Mouse (Mus musculus): ENCODE results near the gene Acin1. TPM values are rescaled to one million over a fixed set of nuclear protein-coding genes. Genes with fewer than 3 reads are reported as not detected.

The Acin1 gene
- polyA plus RNA-seq, 1 experiment from 2014 or later: 73.5 TPM

- H3K4me1 ChIP-seq (ENCODE audit: control insufficient read depth, insufficient read depth, low read length): peaks cover 3% of the 10 kb centered on the region
- no peak overlapping the region for H3K4me3 ChIP-seq (ENCODE audit: low read length)
- H3K27me3 ChIP-seq (ENCODE audit: control insufficient read depth, insufficient read depth, low read length): 0 out of 2 replicates have a peak, but pooled peaks cover 2% of the 10 kb centered on the region
- peaks cover 46% of the 10 kb centered on the region for H3K36me3 ChIP-seq (ENCODE audit: control insufficient read depth, insufficient read depth)
- no peak for ATAC-seq (replicated peaks; ENCODE audit: extremely low read depth, insufficient read depth, low FRiP score)
- H3K27ac ChIP-seq (ENCODE audit: low read length): no peak overlapping the region
- no peaks in the 10 kb centered on the region for H3K9me3 ChIP-seq (replicated peaks; ENCODE audit: control insufficient read depth, low read length)
- 78% methylated on average over 25 of the region's 25 CpGs for WGBS
- no peak overlapping the region for H3K9ac ChIP-seq (ENCODE audit: low read length)
- H3K4me2 ChIP-seq (ENCODE audit: low read depth, low read length): no peak overlapping the region
Measured at GRCm38 (mm10) chr14:54642224-54642944, 44.3 kb downstream of the Acin1 start.

- H3K4me1 ChIP-seq (ENCODE audit: control insufficient read depth, insufficient read depth, low read length): peaks cover 3% of the 10 kb centered on the region
- H3K4me3 ChIP-seq (ENCODE audit: low read length): peak within 1 kb of the TSS; percentile 80
- WGBS: under 1% methylated on average over 51 of the region's 52 CpGs
- peak within 1 kb of the TSS; percentile 68 for H3K27ac ChIP-seq (ENCODE audit: low read length)
- H3K9ac ChIP-seq (ENCODE audit: low read length): peak within 1 kb of the TSS; percentile 88
- H3K36me3 ChIP-seq (ENCODE audit: control insufficient read depth, insufficient read depth): peaks cover 40% of the 10 kb centered on the region
- ATAC-seq (replicated peaks; ENCODE audit: extremely low read depth, insufficient read depth, low FRiP score): peak; percentile 92
- 0 out of 2 replicates have a peak, but pooled peaks cover 2% of the 10 kb centered on the region for H3K27me3 ChIP-seq (ENCODE audit: control insufficient read depth, insufficient read depth, low read length)
- no peaks in the 10 kb centered on the region for H3K9me3 ChIP-seq (replicated peaks; ENCODE audit: control insufficient read depth, low read length)
- peak within 1 kb of the TSS; percentile 99 for H3K4me2 ChIP-seq (ENCODE audit: low read depth, low read length)
Measured at GRCm38 (mm10) chr14:54641305-54641969, 45.3 kb downstream of the Acin1 start, which contains the start of gene Cdh24. Gene Cdh24 (minus strand): TSS chr14:54641364.

GRCm38 (mm10) chr14:54640946-54641304 lies 45.8 kb downstream of the Acin1 start, which contains the start of gene Gm17606:
Gene Gm17606 (plus strand): TSS chr14:54640952.
- ATAC-seq (replicated peaks; ENCODE audit: extremely low read depth, insufficient read depth, low FRiP score): no peak
- Histone ChIP-seq H3K9me3 (replicated peaks; ENCODE audit: control insufficient read depth, low read length) (no peaks in the 10 kb centered on the region), H3K27ac (ENCODE audit: low read length) (peak within 1 kb of the TSS; percentile 68), H3K4me1 (ENCODE audit: control insufficient read depth, insufficient read depth, low read length) (peaks cover 3% of the 10 kb centered on the region), H3K27me3 (ENCODE audit: control insufficient read depth, insufficient read depth, low read length) (0 out of 2 replicates have a peak, but pooled peaks cover 2% of the 10 kb centered on the region), H3K4me3 (ENCODE audit: low read length) (peak within 1 kb of the TSS; percentile 80), H3K4me2 (ENCODE audit: low read depth, low read length) (peak within 1 kb of the TSS; percentile 99), H3K36me3 (ENCODE audit: control insufficient read depth, insufficient read depth) (peaks cover 35% of the 10 kb centered on the region), H3K9ac (ENCODE audit: low read length) (peak within 1 kb of the TSS; percentile 88)
- WGBS: 0% methylated on average over 27 of the region's 28 CpGs

GRCm38 (mm10) chr14:54640121-54640520 lies 46.6 kb downstream of the Acin1 start:
- H3K4me2 ChIP-seq (ENCODE audit: low read depth, low read length): peak overlapping the region; percentile 1; the same call in 1 of the 2 replicates
- H3K9ac ChIP-seq (ENCODE audit: low read length): no peak overlapping the region
- no peaks in the 10 kb centered on the region for H3K9me3 ChIP-seq (replicated peaks; ENCODE audit: control insufficient read depth, low read length)
- 46% methylated on average over 4 of the region's 4 CpGs for WGBS
- no peak overlapping the region for H3K4me3 ChIP-seq (ENCODE audit: low read length)
- no peak for ATAC-seq (replicated peaks; ENCODE audit: extremely low read depth, insufficient read depth, low FRiP score)
- peaks cover 27% of the 10 kb centered on the region for H3K36me3 ChIP-seq (ENCODE audit: control insufficient read depth, insufficient read depth)
- H3K27me3 ChIP-seq (ENCODE audit: control insufficient read depth, insufficient read depth, low read length): 0 out of 2 replicates have a peak, but pooled peaks cover 2% of the 10 kb centered on the region
- H3K27ac ChIP-seq (ENCODE audit: low read length): no peak overlapping the region
- peaks cover 3% of the 10 kb centered on the region for H3K4me1 ChIP-seq (ENCODE audit: control insufficient read depth, insufficient read depth, low read length)

GRCm38 (mm10) chr14:54638210-54638609 lies 48.5 kb downstream of the Acin1 start:
- WGBS: 60% methylated on average over 5 of the region's 5 CpGs
- H3K4me2 ChIP-seq (ENCODE audit: low read depth, low read length): no peak overlapping the region
- H3K9ac ChIP-seq (ENCODE audit: low read length): no peak overlapping the region
- no peak overlapping the region for H3K4me3 ChIP-seq (ENCODE audit: low read length)
- no peak for ATAC-seq (replicated peaks; ENCODE audit: extremely low read depth, insufficient read depth, low FRiP score)
- 0 out of 2 replicates have a peak, but pooled peaks cover 2% of the 10 kb centered on the region for H3K27me3 ChIP-seq (ENCODE audit: control insufficient read depth, insufficient read depth, low read length)
- H3K27ac ChIP-seq (ENCODE audit: low read length): no peak overlapping the region
- peaks cover 3% of the 10 kb centered on the region for H3K4me1 ChIP-seq (ENCODE audit: control insufficient read depth, insufficient read depth, low read length)
- peaks cover 10% of the 10 kb centered on the region for H3K36me3 ChIP-seq (ENCODE audit: control insufficient read depth, insufficient read depth)
- no peaks in the 10 kb centered on the region for H3K9me3 ChIP-seq (replicated peaks; ENCODE audit: control insufficient read depth, low read length)

- Histone ChIP-seq H3K36me3 (ENCODE audit: control insufficient read depth, insufficient read depth) (peaks cover 11% of the 10 kb centered on the region), H3K9ac (ENCODE audit: low read length) (no peak overlapping the region), H3K27ac (ENCODE audit: low read length) (no peak overlapping the region), H3K27me3 (ENCODE audit: control insufficient read depth, insufficient read depth, low read length) (0 out of 2 replicates have a peak, but pooled peaks cover 2% of the 10 kb centered on the region), H3K9me3 (replicated peaks; ENCODE audit: control insufficient read depth, low read length) (no peaks in the 10 kb centered on the region), H3K4me1 (ENCODE audit: control insufficient read depth, insufficient read depth, low read length) (peaks cover 3% of the 10 kb centered on the region), H3K4me2 (ENCODE audit: low read depth, low read length) (no peak overlapping the region), H3K4me3 (ENCODE audit: low read length) (no peak overlapping the region)
- WGBS: 53% methylated on average over 8 of the region's 8 CpGs
- ATAC-seq (replicated peaks; ENCODE audit: extremely low read depth, insufficient read depth, low FRiP score): no peak
Measured at GRCm38 (mm10) chr14:54636954-54637353, 49.8 kb downstream of the Acin1 start.

- Histone ChIP-seq H3K9me3 (replicated peaks; ENCODE audit: control insufficient read depth, low read length) (no peaks in the 10 kb centered on the region), H3K4me2 (ENCODE audit: low read depth, low read length) (no peak overlapping the region), H3K27me3 (ENCODE audit: control insufficient read depth, insufficient read depth, low read length) (0 out of 2 replicates have a peak, but pooled peaks cover 2% of the 10 kb centered on the region), H3K9ac (ENCODE audit: low read length) (no peak overlapping the region), H3K4me3 (ENCODE audit: low read length) (no peak overlapping the region), H3K27ac (ENCODE audit: low read length) (no peak overlapping the region), H3K36me3 (ENCODE audit: control insufficient read depth, insufficient read depth) (peaks cover 15% of the 10 kb centered on the region), H3K4me1 (ENCODE audit: control insufficient read depth, insufficient read depth, low read length) (no peaks in the 10 kb centered on the region)
- ATAC-seq (replicated peaks; ENCODE audit: extremely low read depth, insufficient read depth, low FRiP score): no peak
- WGBS: 81% methylated on average over 4 of the region's 4 CpGs
Measured at GRCm38 (mm10) chr14:54634182-54634581, 52.5 kb downstream of the Acin1 start.

- no peak for ATAC-seq (replicated peaks; ENCODE audit: extremely low read depth, insufficient read depth, low FRiP score)
- peaks cover 15% of the 10 kb centered on the region for H3K36me3 ChIP-seq (ENCODE audit: control insufficient read depth, insufficient read depth)
- no peak overlapping the region for H3K27ac ChIP-seq (ENCODE audit: low read length)
- H3K27me3 ChIP-seq (ENCODE audit: control insufficient read depth, insufficient read depth, low read length): no peaks in the 10 kb centered on the region
- no peaks in the 10 kb centered on the region for H3K4me1 ChIP-seq (ENCODE audit: control insufficient read depth, insufficient read depth, low read length)
- H3K9ac ChIP-seq (ENCODE audit: low read length): no peak overlapping the region
- no peak overlapping the region for H3K4me3 ChIP-seq (ENCODE audit: low read length)
- no peak overlapping the region for H3K4me2 ChIP-seq (ENCODE audit: low read depth, low read length)
- H3K9me3 ChIP-seq (replicated peaks; ENCODE audit: control insufficient read depth, low read length): no peaks in the 10 kb centered on the region
- 86% methylated on average over 37 of the region's 37 CpGs for WGBS
Measured at GRCm38 (mm10) chr14:54632252-54632651, 54.5 kb downstream of the Acin1 start.

GRCm38 (mm10) chr14:54631240-54631599 lies 55.5 kb downstream of the Acin1 start:
- no peak overlapping the region for H3K4me3 ChIP-seq (ENCODE audit: low read length)
- no peaks in the 10 kb centered on the region for H3K9me3 ChIP-seq (replicated peaks; ENCODE audit: control insufficient read depth, low read length)
- H3K4me2 ChIP-seq (ENCODE audit: low read depth, low read length): no peak overlapping the region
- no peak overlapping the region for H3K9ac ChIP-seq (ENCODE audit: low read length)
- H3K27me3 ChIP-seq (ENCODE audit: control insufficient read depth, insufficient read depth, low read length): no peaks in the 10 kb centered on the region
- WGBS: 77% methylated on average over 4 of the region's 4 CpGs
- no peak for ATAC-seq (replicated peaks; ENCODE audit: extremely low read depth, insufficient read depth, low FRiP score)
- peaks cover 15% of the 10 kb centered on the region for H3K36me3 ChIP-seq (ENCODE audit: control insufficient read depth, insufficient read depth)
- H3K27ac ChIP-seq (ENCODE audit: low read length): no peak overlapping the region
- no peaks in the 10 kb centered on the region for H3K4me1 ChIP-seq (ENCODE audit: control insufficient read depth, insufficient read depth, low read length)
